Mouse (Mus musculus) lung, embryonic 15.5 days (tissue): ENCODE measurements at regions not wholly inside any gene's neighbourhood (a gene's known extent, or its start where the extent isn't known, plus 50 kb on each side); places are given as distances from the start of the nearest gene placed in this dataset.
"Not testable (repeated sequence)": the region's sequence is repeated elsewhere in the genome, so short reads cannot be mapped to it uniquely, and the experiment has no call there.

Experiments used
- ATAC-seq: fragments of 200-750 bp; cut with Nextera tagmentation; 2 replicates; pipeline ENCODE4 v1.8.0; 2017; ENCODE audit warnings: moderate number of reproducible peaks, borderline replicate concordance; ENCODE audit not compliant: low FRiP score, low TSS enrichment; ENCODE audit errors: extremely low read depth
- H3K27ac ChIP-seq: fragments of 300-500 bp; sonication (generic); 2 replicates; pipeline ENCODE4 v1.5.1; 2015; ENCODE audit warnings: moderate library complexity, mild to moderate bottlenecking, inconsistent platforms
- H3K27me3 ChIP-seq: fragments of 300-500 bp; sonication (generic); 2 replicates; pipeline ENCODE4 v1.6.1; 2015; ENCODE audit warnings: inconsistent platforms
- H3K36me3 ChIP-seq: fragments of 300-500 bp; sonication (generic); 2 replicates; pipeline ENCODE4 v1.6.1; 2015; ENCODE audit warnings: inconsistent platforms
- H3K4me1 ChIP-seq: fragments of 300-500 bp; sonication (generic); 2 replicates; pipeline ENCODE4 v1.6.1; 2015; ENCODE audit warnings: inconsistent platforms
- H3K4me2 ChIP-seq: fragments of 300-500 bp; sonication (generic); 2 replicates; pipeline ENCODE4 v1.6.1; 2015; ENCODE audit warnings: inconsistent platforms, mild to moderate bottlenecking, moderate library complexity
- H3K4me3 ChIP-seq: fragments of 300-500 bp; sonication (generic); 2 replicates; pipeline ENCODE4 v1.5.1; 2015; ENCODE audit warnings: mild to moderate bottlenecking, inconsistent platforms
- H3K9ac ChIP-seq: fragments of 300-500 bp; sonication (generic); 2 replicates; pipeline ENCODE4 v1.6.1; 2015; ENCODE audit warnings: inconsistent platforms
- H3K9me3 ChIP-seq: fragments of 300-500 bp; sonication (generic); 2 replicates; pipeline ENCODE4 v1.6.1; 2016; ENCODE audit warnings: inconsistent platforms
- WGBS: fragments of 180-500 bp; shearing (Covaris S2); methylation state at CpG from one replicate; pipeline ENCODE4 v1.1.7; 2015; 5-methylcytosine and 5-hydroxymethylcytosine counted together

DNA sequence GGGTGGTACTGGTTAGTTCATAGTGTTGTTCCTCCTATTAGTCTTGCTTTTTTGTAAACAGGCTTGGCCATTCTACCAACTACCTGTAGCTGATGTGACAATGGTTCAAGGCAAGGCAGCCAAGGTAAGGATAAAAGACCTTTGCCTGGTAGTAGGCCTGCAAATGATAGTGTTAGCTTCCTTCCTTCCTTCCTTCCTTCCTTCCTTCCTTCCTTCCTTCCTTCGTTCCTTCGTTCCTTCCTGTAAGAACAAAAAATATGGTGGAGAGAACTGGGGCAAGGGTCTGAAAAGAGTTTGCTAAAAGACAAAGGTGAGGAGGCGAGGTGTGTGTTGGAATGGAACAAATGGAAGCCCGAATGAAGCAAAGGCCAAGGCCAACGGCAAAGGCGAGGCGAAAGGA lies 84.8 kb upstream of the Ezh2 start:
- H3K27ac ChIP-seq, H3K27me3 ChIP-seq, H3K9me3 ChIP-seq, H3K4me3 ChIP-seq, H3K4me2 ChIP-seq, H3K4me1 ChIP-seq, ATAC-seq, H3K9ac ChIP-seq, H3K36me3 ChIP-seq: not testable (repeated sequence)
- 55% methylated on average over 2 of the region's 7 CpGs for WGBS

DNA sequence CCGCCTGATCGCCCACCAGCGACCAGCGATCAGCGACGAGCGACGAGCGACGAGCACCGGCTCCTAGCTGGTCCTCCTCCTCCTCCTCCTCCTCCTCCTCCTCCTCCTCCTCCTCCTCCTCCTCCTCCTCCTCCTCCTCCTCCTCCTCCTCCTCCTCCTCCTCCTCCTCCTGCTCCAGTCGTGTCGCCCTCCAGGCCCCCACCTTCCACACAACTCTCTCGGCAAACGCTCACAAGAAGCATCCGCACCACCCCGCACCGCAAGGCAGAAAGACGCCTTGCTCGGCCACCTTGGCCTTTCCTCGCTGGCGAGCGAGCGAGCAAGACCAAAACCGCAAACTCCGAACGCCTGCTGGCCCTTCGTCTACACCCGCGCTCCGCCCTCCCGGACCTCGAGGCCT lies 77.6 kb upstream of the Ezh2 start:
- Histone ChIP-seq H3K4me2 (peak overlapping the region; percentile 54), H3K4me3 (peak overlapping the region; percentile 35)
- ATAC-seq, H3K9ac ChIP-seq, H3K9me3 ChIP-seq, H3K27ac ChIP-seq, H3K36me3 ChIP-seq, H3K4me1 ChIP-seq, H3K27me3 ChIP-seq: not testable (repeated sequence)
- 1% methylated on average over 13 of the region's 33 CpGs for WGBS

DNA sequence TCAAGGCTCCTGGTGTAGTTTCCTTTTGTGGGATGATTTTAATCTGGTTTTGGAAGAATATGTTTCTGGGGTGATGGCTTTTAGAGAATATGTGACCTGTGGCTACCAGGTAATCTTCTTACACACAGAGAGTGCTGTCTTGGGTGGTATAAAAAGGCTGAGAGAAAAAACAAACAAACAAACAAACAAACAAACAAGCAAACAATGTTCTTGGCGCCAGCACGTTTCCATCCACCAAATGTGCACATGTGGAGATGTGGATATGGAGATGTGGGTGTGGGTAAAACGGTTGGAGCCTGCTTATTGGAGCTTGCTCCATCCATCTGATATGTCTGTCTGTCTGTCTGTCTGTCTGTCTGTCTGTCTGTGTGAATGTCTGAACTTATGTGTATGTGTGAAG lies 57.7 kb upstream of the Ezh2 start:
- WGBS, result 54% methylated on average over 3 of the region's 3 CpGs
- ATAC-seq, H3K27ac ChIP-seq, H3K36me3 ChIP-seq, H3K4me1 ChIP-seq, H3K4me3 ChIP-seq, H3K9ac ChIP-seq, H3K4me2 ChIP-seq, H3K9me3 ChIP-seq, H3K27me3 ChIP-seq: not testable (repeated sequence)

DNA sequence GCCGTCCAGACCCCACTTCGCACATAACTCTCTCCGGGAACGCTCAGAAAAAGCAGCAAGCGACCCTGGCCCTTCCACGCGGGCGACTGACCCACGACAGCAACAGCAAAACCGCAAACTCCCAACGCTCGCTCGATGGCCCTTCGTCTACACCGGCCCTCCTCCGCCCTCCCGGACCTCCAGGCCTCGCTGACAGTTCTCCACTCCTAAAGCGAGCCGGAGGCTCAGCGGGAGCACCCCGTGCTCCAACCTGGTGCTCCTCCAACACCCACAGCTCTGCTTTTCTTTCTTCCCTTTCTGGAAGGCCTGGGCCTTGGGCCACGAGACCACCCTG lies 56.2 kb upstream of the Ezh2 start:
- H3K4me1 ChIP-seq, H3K9me3 ChIP-seq, H3K36me3 ChIP-seq, H3K27me3 ChIP-seq: not testable (repeated sequence)
- peak; percentile 64 for ATAC-seq
- H3K4me2 ChIP-seq, result peak overlapping the region; percentile 80
- peak overlapping the region; percentile 41; the same call in 1 of the 2 replicates for H3K27ac ChIP-seq
- peak overlapping the region; percentile 57 for H3K4me3 ChIP-seq
- peak overlapping the region; percentile 62 for H3K9ac ChIP-seq
- WGBS, result under 1% methylated on average over 22 of the region's 23 CpGs

DNA sequence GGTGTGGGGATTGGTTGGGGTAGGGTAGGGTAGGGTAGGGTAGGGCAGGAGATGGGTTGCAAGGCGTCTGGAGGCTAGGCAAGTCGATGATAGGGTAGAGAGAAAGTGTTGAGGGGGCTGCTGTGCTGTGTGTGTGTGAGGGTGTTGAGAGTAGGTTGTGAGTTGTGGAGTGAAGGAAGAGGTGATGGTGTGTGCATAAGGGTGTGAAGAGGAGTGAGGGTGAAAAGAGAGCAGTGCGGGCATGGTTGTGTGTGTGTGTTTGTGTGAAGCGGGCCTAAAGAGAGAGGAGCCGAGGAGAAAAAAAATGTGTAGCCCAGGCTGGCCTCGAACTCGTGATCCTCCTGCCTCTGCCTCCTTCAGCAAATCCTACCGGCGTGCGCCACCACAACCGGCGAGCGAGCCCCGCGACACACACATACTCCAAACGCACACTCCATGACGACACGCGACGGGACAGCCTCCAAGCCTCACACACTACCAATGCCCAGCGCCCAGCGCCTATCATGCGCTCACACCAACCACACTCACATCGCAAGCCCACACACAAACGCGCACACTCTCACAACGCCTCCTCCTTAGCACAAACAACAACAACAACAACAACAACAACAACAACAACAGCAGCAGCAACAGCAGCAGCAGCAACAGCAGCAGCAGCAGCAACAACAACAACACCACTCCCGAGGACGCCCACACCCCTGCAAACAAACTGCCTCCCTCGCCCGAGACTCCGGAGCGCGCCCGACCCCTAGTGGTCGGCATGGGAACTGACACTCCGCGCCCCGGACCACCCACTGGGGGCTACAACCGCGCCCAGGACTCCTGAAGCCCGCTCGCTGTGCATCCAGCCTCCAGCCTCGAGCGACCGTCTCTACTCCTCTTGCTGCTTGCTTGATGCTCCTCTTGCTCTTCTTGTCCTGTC lies 55.6 kb upstream of the Ezh2 start:
- WGBS, result 2% methylated on average over 45 of the region's 46 CpGs
- H3K27ac ChIP-seq, result peak overlapping the region; percentile 41; the same call in 1 of the 2 replicates
- no peaks in the 10 kb centered on the region for H3K36me3 ChIP-seq
- peak overlapping the region; percentile 80 for H3K4me2 ChIP-seq
- ATAC-seq, result peak; percentile 95
- no peaks in the 10 kb centered on the region for H3K4me1 ChIP-seq
- H3K9ac ChIP-seq, result peak overlapping the region; percentile 62
- H3K9me3 ChIP-seq, result no peaks in the 10 kb centered on the region
- no peaks in the 10 kb centered on the region for H3K27me3 ChIP-seq
- H3K4me3 ChIP-seq, result peak overlapping the region; percentile 57

DNA sequence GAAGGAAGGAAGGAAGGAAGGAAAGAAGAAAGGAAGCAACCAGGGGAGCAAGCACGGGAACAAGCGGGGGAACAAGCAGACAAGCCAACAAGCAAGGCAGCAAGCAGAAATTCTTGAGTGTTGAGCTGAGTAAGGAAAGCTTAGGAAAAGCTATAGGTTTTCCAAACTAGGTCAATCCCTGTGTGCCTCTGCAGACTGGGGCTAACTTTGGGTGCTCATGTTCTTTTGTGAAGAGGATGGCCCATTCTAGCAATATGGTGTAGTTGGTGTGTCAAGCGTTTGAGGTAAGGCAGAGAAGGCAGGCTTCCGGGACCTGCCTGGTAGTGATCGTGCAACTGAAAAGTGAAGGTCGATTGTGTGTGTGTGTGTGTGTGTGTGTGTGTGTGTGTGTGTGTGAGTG lies 54.8 kb upstream of the Ezh2 start:
- H3K27me3 ChIP-seq, result no peaks in the 10 kb centered on the region
- H3K27ac ChIP-seq, result no peak overlapping the region
- no peaks in the 10 kb centered on the region for H3K4me1 ChIP-seq
- no peak for ATAC-seq
- H3K4me2 ChIP-seq, result no peak overlapping the region
- no peaks in the 10 kb centered on the region for H3K36me3 ChIP-seq
- no peaks in the 10 kb centered on the region for H3K9me3 ChIP-seq
- WGBS, result 88% methylated on average over 6 of the region's 6 CpGs
- H3K9ac ChIP-seq, result no peak overlapping the region
- no peak overlapping the region for H3K4me3 ChIP-seq

DNA sequence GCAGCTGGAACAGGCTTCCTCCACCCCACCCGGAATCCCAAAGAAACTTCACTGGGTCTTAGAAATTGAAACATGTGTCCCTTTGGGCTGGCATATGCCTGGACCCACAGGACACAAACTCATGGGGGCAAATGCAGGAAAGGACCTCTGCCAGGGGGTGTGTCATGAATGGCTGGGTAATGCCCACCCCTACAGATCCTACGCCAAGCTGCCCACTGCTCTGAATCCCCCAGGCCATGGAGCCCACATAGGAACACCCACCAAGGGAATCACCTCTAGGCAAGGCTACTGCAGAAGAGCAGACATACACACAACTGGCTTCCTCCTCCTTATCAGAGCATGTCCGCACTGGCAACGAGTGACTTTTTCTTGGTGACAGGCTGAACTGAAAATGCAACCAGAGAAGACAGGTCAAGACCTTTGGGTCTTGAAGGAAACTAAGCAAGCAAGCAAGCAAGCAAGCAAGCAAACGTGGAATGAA lies 54.4 kb upstream of the Ezh2 start:
- Histone ChIP-seq H3K9ac (no peak overlapping the region), H3K27me3 (no peaks in the 10 kb centered on the region), H3K9me3 (no peaks in the 10 kb centered on the region), H3K4me1 (no peaks in the 10 kb centered on the region), H3K27ac (no peak overlapping the region), H3K4me3 (no peak overlapping the region), H3K4me2 (no peak overlapping the region), H3K36me3 (no peaks in the 10 kb centered on the region)
- WGBS, result 64% methylated on average over 5 of the region's 5 CpGs
- ATAC-seq, result no peak

DNA sequence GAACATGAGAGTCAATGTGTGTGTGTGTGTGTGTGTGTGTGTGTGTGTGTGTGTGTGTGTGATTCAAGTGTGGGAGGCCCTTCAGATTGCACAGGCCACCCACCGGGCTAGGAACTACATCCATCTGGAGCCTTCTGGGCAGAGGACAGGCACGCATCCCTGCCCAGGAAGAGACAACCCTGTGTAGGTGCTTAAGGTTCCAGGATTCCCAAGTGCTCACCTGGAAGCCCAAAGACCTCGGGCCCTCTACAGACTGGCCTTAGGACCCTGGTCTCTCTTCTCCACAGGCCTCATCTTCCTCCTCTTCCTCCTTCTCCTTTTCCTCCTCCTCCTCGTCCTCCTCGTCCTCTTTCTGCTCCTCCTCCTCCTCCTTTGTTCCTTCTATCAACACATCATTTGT lies 53.8 kb upstream of the Ezh2 start:
- Histone ChIP-seq H3K9me3 (no peaks in the 10 kb centered on the region), H3K4me2 (no peak overlapping the region), H3K36me3 (no peaks in the 10 kb centered on the region), H3K27ac (no peak overlapping the region), H3K27me3 (no peaks in the 10 kb centered on the region), H3K4me3 (no peak overlapping the region), H3K4me1 (no peaks in the 10 kb centered on the region), H3K9ac (no peak overlapping the region)
- no peak for ATAC-seq
- WGBS, result 68% methylated on average over 5 of the region's 5 CpGs

DNA sequence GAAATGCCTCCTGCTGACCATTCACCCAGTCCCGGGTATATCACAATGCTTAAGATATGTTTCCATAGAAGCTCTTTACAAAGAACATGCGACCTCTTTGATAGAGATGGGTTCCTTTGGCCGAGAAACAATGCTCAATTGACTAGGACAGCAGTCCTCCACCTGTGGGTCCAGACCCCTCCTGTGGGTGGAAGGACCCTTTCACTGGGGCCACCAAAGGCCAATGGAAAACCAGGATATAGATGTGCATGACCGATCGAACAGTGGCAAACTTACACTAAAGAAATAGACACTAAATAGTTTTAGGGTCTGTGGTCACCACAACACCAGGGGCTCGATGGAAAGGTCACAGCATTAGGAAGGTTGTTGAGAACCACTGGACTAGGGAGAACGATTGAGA lies 53.2 kb upstream of the Ezh2 start:
- Histone ChIP-seq H3K9me3 (no peaks in the 10 kb centered on the region), H3K4me2 (no peak overlapping the region), H3K27ac (no peak overlapping the region), H3K4me1 (no peaks in the 10 kb centered on the region), H3K36me3 (no peaks in the 10 kb centered on the region), H3K27me3 (no peaks in the 10 kb centered on the region), H3K4me3 (no peak overlapping the region), H3K9ac (no peak overlapping the region)
- WGBS, result 90% methylated on average over 7 of the region's 7 CpGs
- ATAC-seq, result no peak

DNA sequence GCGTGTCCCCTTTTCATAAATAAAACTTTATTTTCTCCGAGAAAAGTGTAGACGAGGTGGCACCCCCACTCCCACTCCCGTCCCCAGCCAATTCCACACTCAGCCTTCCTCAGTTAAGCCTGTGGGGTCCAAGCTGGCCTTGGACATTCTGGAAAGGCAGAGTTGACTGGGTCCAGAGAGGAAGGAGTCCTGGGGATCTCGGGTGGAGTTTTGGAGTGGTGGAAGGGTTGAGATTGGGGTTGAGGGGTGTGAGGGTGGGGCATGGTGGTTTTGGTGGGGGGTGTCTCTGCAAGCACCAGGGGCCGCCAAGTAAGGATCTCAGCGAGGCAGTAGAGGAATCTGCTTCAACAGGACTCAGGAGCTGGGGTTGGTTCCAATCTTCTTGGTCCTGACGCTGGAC lies 52.7 kb upstream of the Ezh2 start:
- Histone ChIP-seq H3K4me2 (no peak overlapping the region), H3K9ac (no peak overlapping the region), H3K27me3 (no peaks in the 10 kb centered on the region), H3K4me1 (no peaks in the 10 kb centered on the region), H3K9me3 (no peaks in the 10 kb centered on the region), H3K27ac (no peak overlapping the region), H3K36me3 (no peaks in the 10 kb centered on the region), H3K4me3 (no peak overlapping the region)
- no peak for ATAC-seq
- WGBS, result 70% methylated on average over 8 of the region's 8 CpGs

DNA sequence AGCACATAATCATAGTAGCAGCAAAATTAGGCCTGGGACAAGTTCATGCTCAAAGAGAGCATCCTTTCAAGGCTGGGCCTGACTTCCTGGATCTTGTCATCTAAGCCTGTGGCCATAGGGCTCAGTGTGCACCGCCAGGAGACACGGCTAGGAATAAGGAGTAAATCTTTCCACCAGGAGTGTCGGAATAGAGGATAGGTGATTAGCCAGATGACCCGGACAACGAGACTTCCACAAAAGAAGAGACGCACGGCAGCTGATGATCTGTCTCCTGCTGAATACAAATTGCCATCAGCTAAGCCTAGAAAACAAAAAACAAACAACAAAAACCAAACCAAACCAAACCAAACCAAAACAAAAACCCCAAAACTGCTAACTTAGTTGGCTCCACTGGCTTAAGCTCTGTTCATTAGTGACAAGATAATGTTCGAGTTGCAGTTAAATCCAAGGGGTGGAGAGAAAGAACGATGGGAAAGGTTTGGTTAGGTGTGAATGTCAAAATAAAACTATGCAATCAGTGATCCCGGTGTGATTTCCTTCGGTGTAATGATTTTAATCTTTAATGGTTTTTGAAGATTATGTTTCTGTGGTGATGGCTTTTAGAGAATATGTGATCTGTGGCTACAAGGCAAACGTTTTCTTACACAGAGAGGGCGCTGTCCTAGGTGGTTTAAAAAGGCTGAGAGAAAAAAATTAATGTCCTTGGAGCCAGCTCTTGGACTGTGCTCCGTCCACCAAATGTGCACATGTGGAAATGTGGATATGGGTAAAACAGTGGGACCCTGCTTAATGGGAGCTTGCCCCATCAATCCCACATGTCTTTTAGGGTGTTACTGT lies 51.8 kb upstream of the Ezh2 start:
- H3K4me3 ChIP-seq, result no peak overlapping the region
- H3K4me1 ChIP-seq, result no peaks in the 10 kb centered on the region
- H3K27me3 ChIP-seq, result no peaks in the 10 kb centered on the region
- no peaks in the 10 kb centered on the region for H3K9me3 ChIP-seq
- no peaks in the 10 kb centered on the region for H3K36me3 ChIP-seq
- H3K9ac ChIP-seq, result no peak overlapping the region
- H3K4me2 ChIP-seq, result no peak overlapping the region
- no peak overlapping the region for H3K27ac ChIP-seq
- WGBS, result 59% methylated on average over 14 of the region's 14 CpGs
- no peak for ATAC-seq

DNA sequence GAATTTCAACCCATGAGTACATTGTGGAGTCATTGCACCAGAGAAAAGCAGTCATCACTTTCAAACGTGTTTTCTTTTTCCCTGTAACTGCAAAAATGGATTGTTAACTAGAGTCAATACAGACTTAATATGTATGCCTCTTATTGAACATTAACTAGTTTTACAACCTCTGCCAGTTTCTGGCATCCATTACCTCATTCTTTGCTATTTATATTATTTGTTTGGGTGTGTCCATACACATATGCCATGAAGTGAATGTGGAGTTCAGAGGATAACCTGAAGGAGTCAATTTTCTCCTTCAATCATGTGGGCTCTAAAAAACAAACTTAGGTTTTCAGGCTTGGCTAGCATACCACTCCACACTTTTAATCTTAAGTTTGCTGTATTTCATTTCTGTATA lies 50.9 kb upstream of the Ezh2 start:
- Histone ChIP-seq H3K4me1 (no peaks in the 10 kb centered on the region), H3K9ac (no peak overlapping the region), H3K36me3 (no peaks in the 10 kb centered on the region), H3K4me3 (no peak overlapping the region), H3K27me3 (no peaks in the 10 kb centered on the region), H3K9me3 (no peaks in the 10 kb centered on the region), H3K27ac (no peak overlapping the region), H3K4me2 (no peak overlapping the region)
- no peak for ATAC-seq
- 39% methylated on average over 1 of the region's 1 CpGs for WGBS
